Mouse (Mus musculus) skeletal muscle tissue, adult 2 months (tissue): ENCODE results near the gene Cnfn.

Experiments used
- DNase-seq: peaks from one replicate; pipeline ENCODE4 v3.0.0-alpha.2; 2012; ENCODE audit warnings: low read depth, low spot score

Cnfn gene

GRCm38 (mm10) chr7:25390054-25390770 lies 20.7 kb upstream of the Cnfn start:
- peak; percentile 91 for DNase-seq

- DNase-seq = no peak
Measured at GRCm38 (mm10) chr7:25388916-25389315, 19.4 kb upstream of the Cnfn start.

GRCm38 (mm10) chr7:25387811-25388440 lies 18.4 kb upstream of the Cnfn start:
- no peak for DNase-seq

- DNase-seq = peak; percentile 85
Measured at GRCm38 (mm10) chr7:25385850-25386555, 16.5 kb upstream of the Cnfn start.

GRCm38 (mm10) chr7:25385259-25385658 lies 15.7 kb upstream of the Cnfn start:
- DNase-seq = no peak

GRCm38 (mm10) chr7:25384818-25385217 lies 15.3 kb upstream of the Cnfn start:
- no peak for DNase-seq

GRCm38 (mm10) chr7:25384318-25384717 lies 14.8 kb upstream of the Cnfn start:
- no peak for DNase-seq

- DNase-seq = no peak
Measured at GRCm38 (mm10) chr7:25383891-25384290, 14.4 kb upstream of the Cnfn start.

- no peak for DNase-seq
Measured at GRCm38 (mm10) chr7:25383385-25383784, 13.9 kb upstream of the Cnfn start.

GRCm38 (mm10) chr7:25382541-25382940 lies 13.0 kb upstream of the Cnfn start:
- DNase-seq = no peak

GRCm38 (mm10) chr7:25381284-25381680 lies 11.8 kb upstream of the Cnfn start:
- DNase-seq = no peak

GRCm38 (mm10) chr7:25380392-25381283 lies 11.1 kb upstream of the Cnfn start:
- no peak for DNase-seq

GRCm38 (mm10) chr7:25379551-25380351 lies 10.2 kb upstream of the Cnfn start:
- DNase-seq = no peak

- DNase-seq = no peak
Measured at GRCm38 (mm10) chr7:25378181-25379100, 8.9 kb upstream of the Cnfn start.

GRCm38 (mm10) chr7:25377100-25377700 lies 7.7 kb upstream of the Cnfn start:
- no peak for DNase-seq

- DNase-seq = peak; percentile 80
Measured at GRCm38 (mm10) chr7:25376556-25376955, 7.0 kb upstream of the Cnfn start.

GRCm38 (mm10) chr7:25372441-25372840 lies 2.9 kb upstream of the Cnfn start:
- DNase-seq = no peak

GRCm38 (mm10) chr7:25368333-25368732 lies 1.2 kb downstream of the Cnfn start:
- no peak for DNase-seq

- no peak for DNase-seq
Measured at GRCm38 (mm10) chr7:25367632-25368293, 1.8 kb downstream of the Cnfn start.
